Mouse (Mus musculus) intestine, embryonic 14.5 days (tissue): Measurements from ENCODE around the gene Dlgap5. TPM values are rescaled to one million over a fixed set of nuclear protein-coding genes. Genes with fewer than 3 reads are reported as not detected.

Source experiments
- ATAC-seq: fragments of 200-750 bp; cut with Nextera tagmentation; replicated peaks from 2 replicates; pipeline ENCODE4 v1.8.0; 2017; ENCODE audit warnings: low read depth, moderate number of reproducible peaks, moderate TSS enrichment, moderate library complexity; ENCODE audit not compliant: low FRiP score, low TSS enrichment
- DNase-seq: peaks from one replicate; pipeline ENCODE4 v3.0.0-alpha.2; 2018; ENCODE audit warnings: low spot score
- H3K27ac ChIP-seq: fragments of 300-500 bp; sonication (generic); 2 replicates; pipeline ENCODE4 v1.5.1; 2014; ENCODE audit warnings: low read depth, mild to moderate bottlenecking, control low read depth
- H3K27me3 ChIP-seq: fragments of 300-500 bp; sonication (generic); replicated peaks from 2 replicates; pipeline ENCODE4 v1.6.1; 2014; ENCODE audit warnings: low read length, control low read depth; ENCODE audit not compliant: control insufficient read depth, insufficient read depth
- H3K36me3 ChIP-seq: fragments of 300-500 bp; sonication (generic); 2 replicates; pipeline ENCODE4 v1.6.1; 2014; ENCODE audit warnings: low read length, control low read depth; ENCODE audit not compliant: control insufficient read depth, insufficient read depth
- H3K4me1 ChIP-seq: fragments of 300-500 bp; sonication (generic); replicated peaks from 2 replicates; pipeline ENCODE4 v1.6.1; 2014; ENCODE audit warnings: low read length, control low read depth, mixed read lengths; ENCODE audit not compliant: control insufficient read depth, insufficient read depth
- H3K4me2 ChIP-seq: fragments of 300-500 bp; sonication (generic); 2 replicates; pipeline ENCODE4 v1.6.1; 2014; ENCODE audit warnings: low read length
- H3K4me3 ChIP-seq: fragments of 300-500 bp; sonication (generic); 2 replicates; pipeline ENCODE4 v1.5.1; 2014; ENCODE audit warnings: low read depth, low read length, control low read depth, mixed read lengths
- H3K9ac ChIP-seq: fragments of 300-500 bp; sonication (generic); 2 replicates; pipeline ENCODE4 v1.6.1; 2014; ENCODE audit warnings: mild to moderate bottlenecking, low read length
- H3K9me3 ChIP-seq: fragments of 300-500 bp; sonication (generic); 2 replicates; pipeline ENCODE4 v1.6.1; 2016; ENCODE audit warnings: low read length, control low read depth; ENCODE audit not compliant: control insufficient read depth
- WGBS: fragments of 180-500 bp; shearing (Covaris S2); extraction: QIAGEN DNeasy Blood & Tissue Kit; methylation state at CpG from one replicate; pipeline ENCODE4 v1.1.7; 2014; 5-methylcytosine and 5-hydroxymethylcytosine counted together
- polyA plus RNA-seq: library from polyadenylated mRNA; unstranded; fragments of >200 nt; fragmentation: Nextera tagmentation; extraction: Ambion mirVana; gene quantifications from 2 replicates; pipeline ENCODE4 v1.2.1, GENCODE M21; 2014

Dlgap5 gene
- polyA plus RNA-seq, 1 experiment from 2014 or later: 39.5 TPM

DNA sequence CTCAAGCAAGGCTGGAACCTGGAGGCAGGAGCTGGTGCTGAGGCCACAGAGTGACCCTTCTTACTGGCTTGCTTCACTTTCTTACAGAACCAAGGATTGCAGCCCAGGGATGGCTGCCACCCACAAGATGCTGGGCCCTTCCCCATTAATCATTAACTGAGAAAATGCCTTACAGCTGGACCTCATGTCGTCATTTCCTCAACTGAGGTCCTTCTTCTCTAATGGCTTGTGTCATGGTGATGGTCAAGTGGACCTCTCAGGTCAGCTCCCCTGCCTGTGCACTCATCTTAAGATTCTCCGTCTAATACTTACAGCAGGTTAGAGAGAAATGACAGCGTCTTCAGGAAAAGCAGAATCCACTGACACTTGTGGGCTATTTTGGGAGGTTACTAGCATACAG lies 861 bp downstream of the Dlgap5 start:
- peaks cover 37% of the 10 kb centered on the region for H3K36me3 ChIP-seq
- DNase-seq (no peak), ATAC-seq (0 out of 2 replicates have a peak, but pooled peaks have one; percentile 4)
- 32% methylated on average over 3 of the region's 3 CpGs for WGBS
- peaks cover 10% of the 10 kb centered on the region for H3K4me1 ChIP-seq
- peak overlapping the region; percentile 77 for H3K4me2 ChIP-seq
- H3K4me3 ChIP-seq: peak overlapping the region; percentile 61
- no peaks in the 10 kb centered on the region for H3K9me3 ChIP-seq
- peak overlapping the region; percentile 49 for H3K9ac ChIP-seq
- no peaks in the 10 kb centered on the region for H3K27me3 ChIP-seq
- no peak overlapping the region for H3K27ac ChIP-seq

DNA sequence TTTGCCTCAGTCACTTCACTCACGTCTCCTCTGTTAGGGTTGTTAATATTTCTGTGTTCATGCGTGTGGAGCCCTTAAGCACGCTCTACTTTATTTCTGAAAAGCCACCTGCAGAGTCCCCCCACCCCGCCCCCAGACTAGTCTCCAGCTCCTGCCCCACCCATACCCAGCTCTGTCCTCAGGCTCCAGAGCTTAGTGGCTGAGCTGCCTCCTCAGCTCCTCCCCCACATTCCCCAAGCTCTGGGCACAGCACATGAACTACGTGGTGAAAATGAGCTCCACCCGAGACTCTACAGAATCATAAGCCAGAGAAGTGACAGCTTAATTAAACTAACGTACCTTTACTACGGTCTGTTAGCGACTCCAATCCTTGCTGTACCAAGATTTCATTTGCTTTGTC lies 12.2 kb downstream of the Dlgap5 start:
- Histone ChIP-seq H3K4me2 (no peak overlapping the region), H3K4me1 (no peaks in the 10 kb centered on the region), H3K9me3 (no peaks in the 10 kb centered on the region), H3K36me3 (peaks cover 93% of the 10 kb centered on the region), H3K27ac (no peak overlapping the region), H3K9ac (no peak overlapping the region), H3K27me3 (no peaks in the 10 kb centered on the region), H3K4me3 (no peak overlapping the region)
- DNase-seq (no peak), ATAC-seq (no peak)
- WGBS: 87% methylated on average over 9 of the region's 9 CpGs

DNA sequence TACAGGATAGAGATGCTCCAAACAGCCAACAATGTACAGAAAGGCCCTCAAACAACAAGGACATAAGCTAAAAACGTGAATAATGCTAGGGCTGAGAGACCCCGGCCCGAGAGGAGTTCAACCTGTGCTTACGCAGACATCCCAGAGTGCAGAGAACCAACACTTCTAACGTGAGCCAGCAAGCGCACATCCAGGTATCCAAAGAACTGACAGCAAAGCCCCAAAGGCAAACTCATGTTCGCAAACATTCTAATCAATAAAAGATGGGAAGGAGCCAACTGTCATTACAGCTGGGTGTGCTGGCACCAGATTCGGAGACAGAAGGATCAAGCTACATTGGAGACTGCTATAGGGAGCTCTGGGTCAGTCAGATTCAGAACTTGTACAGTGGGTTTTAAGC lies 15.5 kb downstream of the Dlgap5 start:
- H3K9me3 ChIP-seq: no peaks in the 10 kb centered on the region
- no peak for ATAC-seq
- no peak overlapping the region for H3K4me2 ChIP-seq
- H3K4me1 ChIP-seq: no peaks in the 10 kb centered on the region
- no peak for DNase-seq
- no peak overlapping the region for H3K9ac ChIP-seq
- 94% methylated on average over 8 of the region's 8 CpGs for WGBS
- no peak overlapping the region for H3K27ac ChIP-seq
- H3K36me3 ChIP-seq: peaks cover 88% of the 10 kb centered on the region
- H3K27me3 ChIP-seq: no peaks in the 10 kb centered on the region
- H3K4me3 ChIP-seq: no peak overlapping the region

GRCm38 (mm10) chr14:47396165-47396652 lies 22.0 kb downstream of the Dlgap5 start:
- no peak overlapping the region for H3K9ac ChIP-seq
- WGBS: 71% methylated on average over 5 of the region's 5 CpGs
- no peak overlapping the region for H3K27ac ChIP-seq
- H3K4me1 ChIP-seq: no peaks in the 10 kb centered on the region
- no peak overlapping the region for H3K4me2 ChIP-seq
- no peaks in the 10 kb centered on the region for H3K27me3 ChIP-seq
- H3K9me3 ChIP-seq: no peaks in the 10 kb centered on the region
- DNase-seq: peak; percentile 62
- peaks cover 89% of the 10 kb centered on the region for H3K36me3 ChIP-seq
- 0 out of 2 replicates have a peak, but pooled peaks have one; percentile 32 for ATAC-seq
- no peak overlapping the region for H3K4me3 ChIP-seq

DNA sequence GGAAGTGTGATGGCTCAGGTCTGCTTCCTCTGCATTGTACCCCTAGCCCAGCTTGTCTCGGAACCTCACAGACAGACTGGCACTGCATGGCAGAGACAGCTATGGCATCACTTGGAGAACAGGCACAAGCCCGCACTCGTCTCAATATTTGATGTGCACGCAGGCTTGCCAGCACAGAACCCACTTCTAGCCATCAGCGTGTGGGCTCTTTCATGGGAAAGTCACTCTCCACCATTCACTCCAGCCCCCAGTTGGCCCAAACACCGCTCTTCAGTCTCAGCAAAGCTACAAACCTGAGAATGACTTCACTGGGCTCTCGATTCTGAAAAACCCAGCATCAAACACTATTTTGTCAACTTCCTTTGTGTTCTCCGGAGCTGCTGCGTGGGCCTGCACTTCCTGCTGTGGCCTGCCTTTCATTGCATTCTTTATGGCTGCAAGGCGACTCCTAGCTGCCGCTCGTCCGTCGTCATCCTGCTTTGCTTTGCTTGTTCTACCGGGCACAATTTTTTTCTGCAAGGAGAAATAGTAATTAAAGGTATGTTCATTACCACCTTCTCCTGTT lies 22.7 kb downstream of the Dlgap5 start:
- DNase-seq (no peak), ATAC-seq (no peak)
- Histone ChIP-seq H3K36me3 (peaks cover 91% of the 10 kb centered on the region), H3K4me3 (no peak overlapping the region), H3K27me3 (no peaks in the 10 kb centered on the region), H3K9me3 (no peaks in the 10 kb centered on the region), H3K9ac (no peak overlapping the region), H3K27ac (no peak overlapping the region), H3K4me2 (no peak overlapping the region), H3K4me1 (no peaks in the 10 kb centered on the region)
- 93% methylated on average over 15 of the region's 15 CpGs for WGBS

- Histone ChIP-seq H3K27me3 (no peaks in the 10 kb centered on the region), H3K36me3 (peaks cover 91% of the 10 kb centered on the region), H3K9ac (no peak overlapping the region), H3K4me3 (no peak overlapping the region), H3K27ac (no peak overlapping the region), H3K9me3 (no peaks in the 10 kb centered on the region), H3K4me2 (no peak overlapping the region), H3K4me1 (no peaks in the 10 kb centered on the region)
- 95% methylated on average over 6 of the region's 6 CpGs for WGBS
- DNase-seq (no peak), ATAC-seq (no peak)
Measured at GRCm38 (mm10) chr14:47395007-47395406, 23.2 kb downstream of the Dlgap5 start.

DNA sequence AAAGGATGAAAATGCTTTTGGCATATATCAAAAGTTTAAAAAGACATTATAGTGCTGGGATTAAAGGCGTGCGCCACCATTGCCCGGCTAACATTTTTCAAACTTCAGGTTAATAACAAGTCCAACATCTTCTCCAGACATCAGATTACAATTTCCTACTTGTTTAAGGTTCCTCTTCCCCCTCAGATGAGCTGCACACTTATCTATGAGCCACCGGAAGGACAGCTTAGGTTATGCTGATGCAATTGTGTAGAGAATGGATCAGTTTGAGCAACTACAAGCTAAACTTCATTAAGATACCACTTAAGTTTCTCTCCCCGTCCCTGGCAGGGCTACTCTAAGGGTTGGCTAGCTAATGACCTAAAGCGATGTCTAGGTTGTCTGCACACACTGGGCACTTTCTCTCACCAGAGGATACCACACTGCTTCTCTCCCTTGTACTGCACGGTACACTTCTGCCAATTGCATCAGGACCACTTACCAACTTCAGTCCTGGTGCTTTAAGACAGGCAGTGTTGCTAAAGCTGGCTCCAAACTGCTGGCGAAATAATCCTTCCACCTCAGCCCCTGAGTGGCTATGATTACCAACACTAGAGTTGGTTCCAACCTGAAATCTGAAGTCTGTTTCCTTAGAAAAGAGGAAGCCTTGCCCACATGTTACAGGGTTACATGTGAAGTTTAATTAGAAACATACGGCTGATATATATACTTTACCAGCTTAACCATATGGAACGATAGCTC lies 24.7 kb downstream of the Dlgap5 start:
- H3K4me1 ChIP-seq: no peaks in the 10 kb centered on the region
- no peaks in the 10 kb centered on the region for H3K27me3 ChIP-seq
- peaks cover 93% of the 10 kb centered on the region for H3K36me3 ChIP-seq
- no peak overlapping the region for H3K4me2 ChIP-seq
- DNase-seq: no peak
- H3K9me3 ChIP-seq: no peaks in the 10 kb centered on the region
- 94% methylated on average over 10 of the region's 10 CpGs for WGBS
- H3K9ac ChIP-seq: no peak overlapping the region
- H3K4me3 ChIP-seq: no peak overlapping the region
- no peak overlapping the region for H3K27ac ChIP-seq
- ATAC-seq: no peak

DNA sequence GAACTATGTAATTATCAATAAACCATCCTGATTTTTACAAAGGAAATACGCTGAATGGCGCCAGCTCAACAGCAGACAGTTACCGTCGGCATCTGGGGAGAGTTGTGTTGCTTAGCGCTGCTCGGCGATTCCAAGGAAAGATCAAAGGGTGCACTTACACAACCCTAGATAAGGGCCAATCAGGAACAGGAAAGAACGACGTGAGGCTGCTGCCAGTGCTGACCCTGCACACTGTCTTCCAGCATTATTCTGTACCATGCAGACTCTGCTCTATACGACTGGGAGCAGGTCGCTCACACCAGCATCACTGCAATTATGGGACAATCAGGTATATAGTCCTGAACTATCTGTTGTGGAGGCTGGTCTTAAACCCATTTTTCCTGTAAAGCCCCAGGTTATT lies 32.1 kb downstream of the Dlgap5 start:
- Histone ChIP-seq H3K27me3 (no peaks in the 10 kb centered on the region), H3K36me3 (peaks cover 53% of the 10 kb centered on the region), H3K4me3 (no peak overlapping the region), H3K9ac (no peak overlapping the region), H3K4me1 (no peaks in the 10 kb centered on the region), H3K27ac (no peak overlapping the region), H3K9me3 (no peaks in the 10 kb centered on the region), H3K4me2 (no peak overlapping the region)
- DNase-seq (no peak), ATAC-seq (0 out of 2 replicates have a peak, but pooled peaks have one; percentile 43)
- WGBS: 72% methylated on average over 11 of the region's 11 CpGs

- Histone ChIP-seq H3K27me3 (no peaks in the 10 kb centered on the region), H3K9me3 (no peaks in the 10 kb centered on the region), H3K36me3 (peaks cover 38% of the 10 kb centered on the region), H3K27ac (no peak overlapping the region), H3K9ac (no peak overlapping the region), H3K4me3 (no peak overlapping the region), H3K4me1 (no peaks in the 10 kb centered on the region), H3K4me2 (no peak overlapping the region)
- DNase-seq: no peak
- no peak for ATAC-seq
- WGBS: 90% methylated on average over 10 of the region's 10 CpGs
Measured at GRCm38 (mm10) chr14:47384653-47385052, 33.6 kb downstream of the Dlgap5 start.
